Mouse (Mus musculus) kidney, embryonic 14.5 days (tissue): Measurements from ENCODE around the gene Scn3a. TPM values are rescaled to one million over a fixed set of nuclear protein-coding genes. Genes with fewer than 3 reads are reported as not detected.

ENCODE experiments used
- polyA plus RNA-seq: library from polyadenylated mRNA; unstranded; fragments of >200 nt; fragmentation: Nextera tagmentation; extraction: Ambion mirVana; gene quantifications from 2 replicates; pipeline ENCODE4 v1.2.1, GENCODE M21; 2014

The Scn3a gene
- polyA plus RNA-seq, 1 experiment from 2014 or later: 0.22 TPM

Other genes with a start within 250 kb of the Scn3a start
- gene Slc38a11, start 203.6 kb downstream of the Scn3a start, polyA plus RNA-seq: 0.17 and 0.73 TPM in 2 replicates
- 3.6 and 3.9 TPM in 2 replicates for gene Scn2a, start 53.1 kb upstream of the Scn3a start, polyA plus RNA-seq